Mouse (Mus musculus): Measurements from ENCODE around the gene Gm20843. TPM values are rescaled to one million over a fixed set of nuclear protein-coding genes. Genes with fewer than 3 reads are reported as not detected.

The Gm20843 gene
- polyA plus RNA-seq (2012; rRNA removed) = not detected in 2 replicates

DNA sequence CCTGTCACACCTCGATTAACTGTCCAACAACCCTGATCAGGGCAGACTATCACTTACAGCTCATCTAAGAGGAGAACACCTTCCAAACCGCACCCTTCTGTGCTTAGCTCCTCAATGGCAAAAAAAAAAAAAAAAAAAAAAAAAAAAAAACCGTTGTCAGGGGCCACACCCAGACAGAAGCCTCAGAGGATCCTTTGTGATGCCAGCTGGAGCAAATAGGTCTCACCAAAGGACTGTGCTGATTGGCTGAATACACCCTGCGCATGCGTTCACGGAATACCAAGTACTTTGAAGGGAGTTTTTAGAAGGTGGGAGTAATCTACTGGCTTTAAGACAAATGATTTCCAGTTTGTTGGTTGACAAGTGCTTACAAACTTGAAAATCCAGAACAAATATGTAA is at the start of gene Gm20843:
Gene Gm20843 (minus strand): TSS at position 101 of the 400 bp plus-strand sequence.

